Mouse (Mus musculus) heart, embryonic 16.5 days (tissue): ENCODE measurements around the gene Vasn. TPM values are rescaled to one million over a fixed set of nuclear protein-coding genes. Genes with fewer than 3 reads are reported as not detected.

Experiments
- ATAC-seq: fragments of 200-750 bp; cut with Nextera tagmentation; replicated peaks from 2 replicates; pipeline ENCODE4 v1.8.0; 2017; ENCODE audit warnings: moderate number of reproducible peaks; ENCODE audit not compliant: insufficient read depth, low FRiP score; ENCODE audit errors: extremely low read depth
- H3K27ac ChIP-seq: fragments of 300-500 bp; sonication (generic); 2 replicates; pipeline ENCODE4 v1.5.1; 2014; ENCODE audit warnings: mild to moderate bottlenecking, low read length, control low read depth, moderate library complexity
- H3K27me3 ChIP-seq: fragments of 300-500 bp; sonication (generic); 2 replicates; pipeline ENCODE4 v1.6.1; 2014; ENCODE audit warnings: low read length, mixed read lengths; ENCODE audit not compliant: control insufficient read depth, insufficient read depth
- H3K36me3 ChIP-seq: fragments of 300-500 bp; sonication (generic); 2 replicates; pipeline ENCODE4 v1.6.1; 2014; ENCODE audit not compliant: control insufficient read depth, insufficient read depth
- H3K4me1 ChIP-seq: fragments of 300-500 bp; sonication (generic); 2 replicates; pipeline ENCODE4 v1.6.1; 2014; ENCODE audit warnings: low read length, mixed read lengths; ENCODE audit not compliant: control insufficient read depth, insufficient read depth
- H3K4me2 ChIP-seq: fragments of 300-500 bp; sonication (generic); 2 replicates; pipeline ENCODE4 v1.6.1; 2014; ENCODE audit warnings: low read depth, mild to moderate bottlenecking, control low read depth, low read length
- H3K4me3 ChIP-seq: fragments of 300-500 bp; sonication (generic); 2 replicates; pipeline ENCODE4 v1.5.1; 2014; ENCODE audit warnings: mild to moderate bottlenecking, control low read depth, low read length
- H3K9ac ChIP-seq: fragments of 300-500 bp; sonication (generic); 2 replicates; pipeline ENCODE4 v1.6.1; 2014; ENCODE audit warnings: low read length, control low read depth
- H3K9me3 ChIP-seq: fragments of 300-500 bp; sonication (generic); replicated peaks from 2 replicates; pipeline ENCODE4 v1.6.1; 2016; ENCODE audit warnings: low read length; ENCODE audit not compliant: control insufficient read depth
- WGBS: fragments of 180-500 bp; shearing (Covaris S2); extraction: QIAGEN DNeasy Blood & Tissue Kit; methylation state at CpG from one replicate; pipeline ENCODE4 v1.1.7; 2014; 5-methylcytosine and 5-hydroxymethylcytosine counted together
- polyA plus RNA-seq: library from polyadenylated mRNA; unstranded; fragments of >200 nt; fragmentation: Nextera tagmentation; extraction: Ambion mirVana; gene quantifications from 2 replicates; pipeline ENCODE4 v1.2.1, GENCODE M21; 2015

The Vasn gene
- polyA plus RNA-seq, 1 experiment from 2014 or later, result 15.7 TPM

DNA sequence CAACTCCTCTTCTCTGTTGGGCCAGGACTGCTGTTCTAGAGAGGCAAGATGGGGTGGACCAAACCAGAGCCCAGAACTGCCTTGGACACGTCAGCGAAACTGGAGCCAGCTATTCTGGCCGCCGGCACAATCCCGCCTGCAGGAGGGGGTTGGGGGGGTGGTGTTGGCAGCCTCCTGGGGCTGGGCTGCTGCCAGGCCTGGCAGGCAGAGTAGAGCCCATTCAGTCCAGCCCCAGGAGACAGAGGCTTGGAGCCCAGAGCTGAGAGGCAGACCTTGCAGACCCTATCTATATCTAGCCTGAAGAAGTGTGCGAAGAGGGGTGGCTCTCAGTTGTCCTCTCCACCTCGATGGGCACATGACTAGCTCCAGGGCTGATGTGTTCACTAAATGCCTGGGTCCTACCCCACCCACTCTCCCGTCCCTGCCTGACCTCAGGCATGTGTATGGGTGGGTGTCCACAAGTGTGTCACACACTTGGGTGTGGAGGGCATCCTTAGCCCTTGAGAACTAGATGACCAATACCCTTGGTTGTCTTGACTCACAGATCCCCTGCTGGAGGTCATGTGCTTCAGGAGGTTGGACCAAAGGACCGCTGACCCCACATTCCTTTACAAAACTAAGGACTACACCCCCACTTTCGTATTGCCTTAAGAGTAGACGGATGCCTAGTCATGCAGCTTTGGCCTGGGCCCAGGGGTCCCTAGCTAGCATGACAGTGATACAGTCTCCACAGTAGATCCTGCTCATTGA lies 4.1 kb downstream of the Vasn start:
- ATAC-seq, result peak; percentile 69
- 31% methylated on average over 11 of the region's 11 CpGs for WGBS
- peaks cover 6% of the 10 kb centered on the region for H3K36me3 ChIP-seq
- peak overlapping the region; percentile 94 for H3K27ac ChIP-seq
- no peaks in the 10 kb centered on the region for H3K9me3 ChIP-seq
- H3K4me3 ChIP-seq, result no peak overlapping the region
- H3K4me1 ChIP-seq, result peaks cover 86% of the 10 kb centered on the region
- no peaks in the 10 kb centered on the region for H3K27me3 ChIP-seq
- H3K9ac ChIP-seq, result peak overlapping the region; percentile 28; the same call in 1 of the 2 replicates
- peak overlapping the region; percentile 94 for H3K4me2 ChIP-seq

DNA sequence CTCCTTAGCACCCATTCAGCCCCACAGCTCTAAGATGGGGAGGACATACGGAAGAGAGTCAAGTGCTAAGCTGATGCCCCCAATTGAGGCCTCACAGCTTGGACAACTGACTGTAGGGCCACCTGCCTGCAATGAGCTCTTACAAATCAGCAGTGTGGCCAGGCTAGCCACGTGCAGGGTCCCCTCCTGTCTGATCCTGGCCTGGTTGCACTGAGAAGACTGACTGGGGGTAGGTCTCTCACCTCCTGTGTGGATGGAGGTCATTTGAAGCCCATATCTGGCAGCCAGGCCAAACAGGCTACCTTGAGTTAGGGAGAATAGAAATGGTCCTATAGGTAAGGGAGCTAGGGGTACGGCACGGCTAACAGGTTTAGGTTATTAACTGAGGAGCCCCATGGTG lies 6.1 kb downstream of the Vasn start:
- no peaks in the 10 kb centered on the region for H3K27me3 ChIP-seq
- no peak for ATAC-seq
- H3K4me1 ChIP-seq, result peaks cover 73% of the 10 kb centered on the region
- H3K9me3 ChIP-seq, result no peaks in the 10 kb centered on the region
- H3K4me3 ChIP-seq, result no peak overlapping the region
- WGBS, result 73% methylated on average over 4 of the region's 4 CpGs
- H3K9ac ChIP-seq, result 0 out of 2 replicates have a peak overlapping the region, but pooled peaks have one; percentile 1
- no peak overlapping the region for H3K27ac ChIP-seq
- H3K36me3 ChIP-seq, result peaks cover 20% of the 10 kb centered on the region
- H3K4me2 ChIP-seq, result no peak overlapping the region

DNA sequence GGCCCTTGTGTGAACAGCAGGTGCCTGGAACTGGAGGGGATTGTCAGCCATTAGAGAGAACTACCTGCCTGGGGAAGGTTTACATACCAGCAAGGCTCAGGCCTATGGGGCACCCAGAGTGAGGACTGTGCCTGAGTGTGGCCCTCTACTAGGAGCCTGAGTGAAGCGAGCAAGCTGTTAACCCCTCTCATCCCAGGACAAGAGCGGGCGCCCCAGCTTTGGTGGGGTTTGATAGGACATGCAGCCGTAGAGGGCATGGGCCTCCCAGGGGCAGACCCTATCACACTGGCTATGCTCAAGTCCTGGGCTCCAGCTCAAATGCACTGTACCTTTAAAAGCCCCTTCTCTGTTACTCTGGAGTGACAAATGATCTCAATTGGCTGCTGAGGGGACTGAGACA lies 7.1 kb downstream of the Vasn start:
- no peaks in the 10 kb centered on the region for H3K27me3 ChIP-seq
- H3K4me3 ChIP-seq, result no peak overlapping the region
- peak overlapping the region; percentile 29; the same call in 1 of the 2 replicates for H3K4me2 ChIP-seq
- peaks cover 69% of the 10 kb centered on the region for H3K4me1 ChIP-seq
- H3K9me3 ChIP-seq, result no peaks in the 10 kb centered on the region
- 54% methylated on average over 4 of the region's 4 CpGs for WGBS
- peak overlapping the region; percentile 72 for H3K27ac ChIP-seq
- no peak for ATAC-seq
- H3K9ac ChIP-seq, result peak overlapping the region; percentile 24; the same call in 1 of the 2 replicates
- peaks cover 25% of the 10 kb centered on the region for H3K36me3 ChIP-seq

DNA sequence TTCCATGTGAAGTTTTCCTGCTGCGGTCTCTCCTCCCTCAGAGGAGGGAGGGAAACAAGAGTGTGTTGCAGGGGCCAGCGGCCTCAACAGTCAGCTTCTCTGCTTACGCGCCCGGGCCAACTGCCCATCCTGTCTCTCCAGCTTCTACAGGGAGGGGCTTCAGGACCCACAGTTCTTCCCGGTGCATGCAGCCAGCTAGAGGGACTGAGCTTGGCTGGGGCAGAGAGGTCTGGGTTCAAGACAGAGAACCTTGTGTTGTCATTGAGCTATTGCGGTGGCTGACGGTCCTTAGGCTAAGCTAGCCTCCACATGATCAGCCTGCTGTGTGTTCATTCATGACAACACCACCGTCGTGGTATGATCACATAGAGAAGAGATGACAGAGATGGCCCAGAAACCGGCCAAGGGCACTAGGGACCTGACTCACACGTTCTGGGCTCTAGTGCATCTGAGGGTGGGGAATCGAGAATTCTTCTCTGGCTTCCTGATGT lies 8.0 kb downstream of the Vasn start:
- 40% methylated on average over 13 of the region's 13 CpGs for WGBS
- Histone ChIP-seq H3K4me3 (no peak overlapping the region), H3K9me3 (no peaks in the 10 kb centered on the region), H3K27me3 (no peaks in the 10 kb centered on the region), H3K4me1 (peaks cover 69% of the 10 kb centered on the region), H3K27ac (peak overlapping the region; percentile 72), H3K4me2 (peak overlapping the region; percentile 29; the same call in 1 of the 2 replicates), H3K9ac (peak overlapping the region; percentile 31; the same call in 1 of the 2 replicates), H3K36me3 (peaks cover 25% of the 10 kb centered on the region)
- peak; percentile 7; the same call in 1 of the 2 replicates for ATAC-seq

GRCm38 (mm10) chr16:4648416-4649023 lies 8.8 kb downstream of the Vasn start:
- Histone ChIP-seq H3K4me1 (peaks cover 67% of the 10 kb centered on the region), H3K4me2 (no peak overlapping the region), H3K9ac (no peak overlapping the region; the same call in 1 of the 2 replicates), H3K4me3 (no peak overlapping the region), H3K36me3 (peaks cover 25% of the 10 kb centered on the region), H3K9me3 (no peaks in the 10 kb centered on the region), H3K27me3 (no peaks in the 10 kb centered on the region), H3K27ac (no peak overlapping the region)
- 90% methylated on average over 28 of the region's 28 CpGs for WGBS
- no peak for ATAC-seq

- Histone ChIP-seq H3K4me1 (peaks cover 61% of the 10 kb centered on the region), H3K36me3 (peaks cover 25% of the 10 kb centered on the region), H3K9me3 (no peaks in the 10 kb centered on the region), H3K4me3 (no peak overlapping the region), H3K27me3 (no peaks in the 10 kb centered on the region), H3K4me2 (no peak overlapping the region), H3K27ac (no peak overlapping the region), H3K9ac (no peak overlapping the region)
- ATAC-seq, result no peak
- 74% methylated on average over 5 of the region's 5 CpGs for WGBS
Measured at GRCm38 (mm10) chr16:4649211-4649610, 9.5 kb downstream of the Vasn start.

DNA sequence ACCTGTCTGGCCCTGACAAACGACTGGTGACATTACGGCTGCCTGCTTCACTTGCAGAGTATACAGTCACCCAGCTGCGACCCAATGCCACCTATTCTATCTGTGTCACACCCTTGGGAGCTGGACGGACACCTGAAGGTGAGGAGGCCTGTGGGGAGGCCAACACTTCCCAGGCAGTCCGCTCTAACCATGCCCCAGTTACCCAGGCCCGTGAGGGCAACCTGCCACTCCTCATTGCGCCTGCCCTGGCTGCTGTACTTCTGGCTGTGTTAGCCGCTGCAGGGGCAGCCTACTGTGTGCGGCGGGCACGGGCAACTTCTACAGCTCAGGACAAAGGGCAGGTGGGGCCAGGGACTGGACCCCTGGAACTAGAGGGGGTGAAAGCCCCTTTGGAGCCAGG lies 10.0 kb downstream of the Vasn start:
- H3K9me3 ChIP-seq, result no peaks in the 10 kb centered on the region
- no peak overlapping the region for H3K27ac ChIP-seq
- H3K36me3 ChIP-seq, result peaks cover 25% of the 10 kb centered on the region
- H3K9ac ChIP-seq, result no peak overlapping the region
- no peak overlapping the region for H3K4me2 ChIP-seq
- peaks cover 61% of the 10 kb centered on the region for H3K4me1 ChIP-seq
- ATAC-seq, result no peak
- WGBS, result 91% methylated on average over 11 of the region's 11 CpGs
- H3K27me3 ChIP-seq, result no peaks in the 10 kb centered on the region
- no peak overlapping the region for H3K4me3 ChIP-seq

- H3K4me3 ChIP-seq, result no peak overlapping the region
- peaks cover 25% of the 10 kb centered on the region for H3K36me3 ChIP-seq
- no peaks in the 10 kb centered on the region for H3K27me3 ChIP-seq
- ATAC-seq, result no peak
- H3K4me2 ChIP-seq, result no peak overlapping the region
- H3K9me3 ChIP-seq, result no peaks in the 10 kb centered on the region
- H3K4me1 ChIP-seq, result peaks cover 61% of the 10 kb centered on the region
- no peak overlapping the region for H3K9ac ChIP-seq
- H3K27ac ChIP-seq, result no peak overlapping the region
- WGBS, result 92% methylated on average over 3 of the region's 3 CpGs
Measured at GRCm38 (mm10) chr16:4650161-4650560, 10.4 kb downstream of the Vasn start.

DNA sequence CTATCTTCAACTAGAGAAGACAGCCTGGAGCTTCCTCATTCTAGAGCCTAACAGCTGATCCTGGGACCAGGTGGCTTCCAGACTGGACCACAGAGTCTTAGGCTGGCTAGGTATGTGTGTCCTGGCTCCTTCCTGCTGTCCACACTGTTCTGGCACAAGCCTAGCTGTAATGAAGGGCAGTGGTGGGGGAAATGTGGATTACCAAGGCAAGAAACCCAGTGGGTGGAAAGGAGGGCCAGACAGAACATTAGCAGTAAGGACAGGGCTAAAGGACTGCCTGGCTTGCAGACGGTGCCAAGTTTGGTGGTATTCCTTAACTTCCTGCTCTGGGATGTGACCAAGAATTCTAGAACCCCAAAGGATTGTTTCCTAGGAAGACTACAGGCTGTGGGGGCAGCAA lies 11.3 kb downstream of the Vasn start:
- Histone ChIP-seq H3K36me3 (peaks cover 25% of the 10 kb centered on the region), H3K4me2 (no peak overlapping the region)
- WGBS, result 89% methylated on average over 1 of the region's 1 CpGs

More for the DNA sequence above, 11.3 kb downstream of the Vasn start:
- H3K9ac ChIP-seq, result no peak overlapping the region
- H3K9me3 ChIP-seq, result no peaks in the 10 kb centered on the region
- H3K27ac ChIP-seq, result peak overlapping the region; percentile 47
- no peak overlapping the region for H3K4me3 ChIP-seq
- ATAC-seq, result no peak
- peaks cover 61% of the 10 kb centered on the region for H3K4me1 ChIP-seq
- no peaks in the 10 kb centered on the region for H3K27me3 ChIP-seq
